Mouse (Mus musculus) kidney, embryonic 15.5 days (tissue): ENCODE data around the gene Krt27. TPM values are rescaled to one million over a fixed set of nuclear protein-coding genes. Genes with fewer than 3 reads are reported as not detected.

Source experiments
- ATAC-seq: fragments of 200-750 bp; cut with Nextera tagmentation; replicated peaks from 2 replicates; pipeline ENCODE4 v1.8.0; 2017; ENCODE audit warnings: moderate TSS enrichment; ENCODE audit not compliant: low FRiP score
- H3K27ac ChIP-seq: fragments of 300-500 bp; sonication (generic); 2 replicates; pipeline ENCODE4 v1.5.1; 2015; ENCODE audit warnings: mild to moderate bottlenecking, inconsistent platforms
- H3K27me3 ChIP-seq: fragments of 300-500 bp; sonication (generic); 2 replicates; pipeline ENCODE4 v1.6.1; 2015; ENCODE audit warnings: inconsistent platforms
- H3K36me3 ChIP-seq: fragments of 300-500 bp; sonication (generic); 2 replicates; pipeline ENCODE4 v1.6.1; 2015; ENCODE audit warnings: inconsistent platforms
- H3K4me1 ChIP-seq: fragments of 300-500 bp; sonication (generic); 2 replicates; pipeline ENCODE4 v1.6.1; 2015; ENCODE audit warnings: inconsistent platforms
- H3K4me2 ChIP-seq: fragments of 300-500 bp; sonication (generic); 2 replicates; pipeline ENCODE4 v1.6.1; 2015; ENCODE audit warnings: moderate library complexity, mild to moderate bottlenecking, inconsistent platforms
- H3K4me3 ChIP-seq: fragments of 300-500 bp; sonication (generic); replicated peaks from 2 replicates; pipeline ENCODE4 v1.5.1; 2015; ENCODE audit warnings: mild to moderate bottlenecking, inconsistent platforms
- H3K9ac ChIP-seq: fragments of 300-500 bp; sonication (generic); 2 replicates; pipeline ENCODE4 v1.6.1; 2015; ENCODE audit warnings: mild to moderate bottlenecking, inconsistent platforms
- H3K9me3 ChIP-seq: fragments of 300-500 bp; sonication (generic); replicated peaks from 2 replicates; pipeline ENCODE4 v1.6.1; 2016; ENCODE audit warnings: inconsistent platforms
- WGBS: fragments of 180-500 bp; shearing (Covaris S2); methylation state at CpG from one replicate; pipeline ENCODE4 v1.1.7; 2015; ENCODE audit warnings: mixed read lengths; 5-methylcytosine and 5-hydroxymethylcytosine counted together
- polyA plus RNA-seq: library from polyadenylated mRNA; unstranded; fragments of >200 nt; fragmentation: Nextera tagmentation; extraction: Ambion mirVana; gene quantifications from 2 replicates; pipeline ENCODE4 v1.2.1, GENCODE M21; 2015

Gene Krt27
- polyA plus RNA-seq, 1 experiment from 2014 or later, result not detected

GRCm38 (mm10) chr11:99379568-99379967 lies 28.7 kb upstream of the Krt27 start:
- peaks cover 3% of the 10 kb centered on the region; the same call in 1 of the 2 replicates for H3K27me3 ChIP-seq
- H3K9ac ChIP-seq, result no peak overlapping the region
- no peak overlapping the region for H3K4me3 ChIP-seq
- H3K36me3 ChIP-seq, result no peaks in the 10 kb centered on the region
- no peak for ATAC-seq
- H3K9me3 ChIP-seq, result no peaks in the 10 kb centered on the region
- WGBS, result 22% methylated on average over 5 of the region's 5 CpGs
- no peak overlapping the region for H3K4me2 ChIP-seq
- no peak overlapping the region for H3K27ac ChIP-seq
- no peaks in the 10 kb centered on the region for H3K4me1 ChIP-seq

GRCm38 (mm10) chr11:99374803-99375202 lies 23.9 kb upstream of the Krt27 start, which contains the start of gene Krt28:
Krt28 (minus strand) TSS chr11:99374903.
- no peak within 1 kb of the TSS for H3K4me3 ChIP-seq
- no peak for ATAC-seq
- WGBS, result 85% methylated on average over 13 of the region's 13 CpGs
- no peaks in the 10 kb centered on the region for H3K4me1 ChIP-seq
- H3K36me3 ChIP-seq, result no peaks in the 10 kb centered on the region
- H3K27ac ChIP-seq, result no peak within 1 kb of the TSS
- no peaks in the 10 kb centered on the region for H3K27me3 ChIP-seq
- H3K9me3 ChIP-seq, result no peaks in the 10 kb centered on the region
- no peak within 1 kb of the TSS for H3K4me2 ChIP-seq
- H3K9ac ChIP-seq, result no peak within 1 kb of the TSS

DNA sequence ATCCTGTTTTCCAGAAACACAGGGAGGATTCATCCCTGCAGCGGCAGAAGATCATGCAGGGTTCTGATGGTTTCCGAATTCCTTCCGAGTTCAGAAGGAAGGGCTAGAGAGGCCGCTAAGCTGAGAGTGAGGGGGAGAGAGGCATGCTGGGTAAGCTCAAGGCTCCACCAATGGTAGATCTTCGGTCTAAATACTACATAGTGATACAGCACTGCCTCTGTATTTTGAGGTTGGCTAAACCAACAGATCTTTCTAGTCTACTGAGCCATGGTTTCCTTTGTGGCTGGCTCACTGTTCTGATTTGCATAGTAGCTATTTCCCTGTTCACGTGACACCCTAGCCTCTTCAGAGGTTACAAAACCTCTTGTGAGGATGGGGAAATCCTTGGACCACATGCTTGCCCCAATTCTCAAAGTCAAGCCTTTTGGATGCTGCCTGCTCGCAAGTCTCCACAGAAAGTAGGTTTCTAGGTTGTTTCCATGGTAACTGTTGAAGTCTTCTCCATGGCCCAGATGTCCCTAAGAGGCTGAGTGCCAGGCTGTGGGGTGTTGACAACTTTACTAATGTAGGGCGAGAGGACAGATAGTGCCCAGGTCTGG lies 19.0 kb upstream of the Krt27 start:
- no peak overlapping the region for H3K9ac ChIP-seq
- no peak overlapping the region for H3K4me3 ChIP-seq
- WGBS, result 88% methylated on average over 8 of the region's 8 CpGs
- H3K4me2 ChIP-seq, result no peak overlapping the region
- no peak overlapping the region for H3K27ac ChIP-seq
- no peaks in the 10 kb centered on the region for H3K36me3 ChIP-seq
- no peak for ATAC-seq
- peaks cover 7% of the 10 kb centered on the region for H3K27me3 ChIP-seq
- no peaks in the 10 kb centered on the region for H3K9me3 ChIP-seq
- no peaks in the 10 kb centered on the region for H3K4me1 ChIP-seq

DNA sequence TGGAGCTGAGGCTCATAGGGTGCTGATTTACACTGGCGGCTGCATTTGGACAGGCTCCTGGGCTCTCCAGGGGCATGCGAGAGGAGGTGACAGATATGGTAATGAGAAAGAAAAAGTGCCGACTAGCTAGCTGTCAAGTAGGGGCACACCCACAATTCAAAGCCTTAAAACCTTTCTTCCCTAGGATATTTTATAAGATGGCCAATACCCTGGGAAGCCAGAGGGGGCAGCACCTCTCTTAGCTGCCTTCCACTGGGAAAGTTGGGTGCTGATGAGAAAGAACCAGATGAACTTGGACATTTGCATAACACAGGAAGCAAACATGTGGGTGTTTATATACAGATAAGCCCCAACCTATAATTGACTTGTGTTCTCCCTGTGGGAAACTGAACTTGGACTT lies 18.3 kb upstream of the Krt27 start:
- 12% methylated on average over 3 of the region's 3 CpGs for WGBS
- H3K9me3 ChIP-seq, result no peaks in the 10 kb centered on the region
- H3K27ac ChIP-seq, result no peak overlapping the region
- no peaks in the 10 kb centered on the region for H3K4me1 ChIP-seq
- H3K36me3 ChIP-seq, result no peaks in the 10 kb centered on the region
- no peak for ATAC-seq
- H3K27me3 ChIP-seq, result peaks cover 8% of the 10 kb centered on the region
- H3K9ac ChIP-seq, result no peak overlapping the region
- no peak overlapping the region for H3K4me3 ChIP-seq
- no peak overlapping the region for H3K4me2 ChIP-seq

- Histone ChIP-seq H3K27me3 (peaks cover 8% of the 10 kb centered on the region), H3K27ac (no peak overlapping the region), H3K9ac (no peak overlapping the region), H3K4me2 (no peak overlapping the region), H3K36me3 (no peaks in the 10 kb centered on the region), H3K4me1 (no peaks in the 10 kb centered on the region), H3K4me3 (no peak overlapping the region), H3K9me3 (no peaks in the 10 kb centered on the region)
- no peak for ATAC-seq
- WGBS, result 51% methylated on average over 10 of the region's 10 CpGs
These were observed 15.9 kb upstream of the Krt27 start for GRCm38 (mm10) chr11:99366791-99367190.

GRCm38 (mm10) chr11:99364412-99364811 lies 13.5 kb upstream of the Krt27 start:
- H3K36me3 ChIP-seq, result no peaks in the 10 kb centered on the region
- peaks cover 8% of the 10 kb centered on the region for H3K27me3 ChIP-seq
- no peak overlapping the region for H3K4me2 ChIP-seq
- H3K9me3 ChIP-seq, result no peaks in the 10 kb centered on the region
- no peak for ATAC-seq
- WGBS, result 25% methylated on average over 9 of the region's 9 CpGs
- no peak overlapping the region for H3K27ac ChIP-seq
- no peaks in the 10 kb centered on the region for H3K4me1 ChIP-seq
- H3K9ac ChIP-seq, result no peak overlapping the region
- H3K4me3 ChIP-seq, result no peak overlapping the region

DNA sequence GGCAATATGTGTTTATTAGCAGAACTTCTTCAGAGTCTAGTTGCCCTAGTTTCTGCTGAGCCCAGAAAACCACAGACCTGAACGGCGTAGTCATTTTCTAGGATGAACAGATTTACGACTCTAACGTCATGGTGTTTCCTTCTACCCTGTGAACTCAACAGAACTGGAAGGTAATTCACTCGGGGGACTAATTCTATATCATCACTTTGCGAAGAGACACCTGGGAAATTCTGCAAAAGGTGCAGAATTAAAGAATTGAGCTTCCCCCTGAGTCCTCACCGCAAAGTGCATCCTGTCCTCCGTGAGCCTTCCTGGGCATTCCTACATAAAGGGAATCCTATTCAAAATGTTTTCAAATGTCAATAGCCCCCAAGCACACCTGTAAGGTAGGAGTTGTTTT lies 10.5 kb upstream of the Krt27 start:
- ATAC-seq, result no peak
- no peak overlapping the region for H3K9ac ChIP-seq
- WGBS, result 70% methylated on average over 8 of the region's 8 CpGs

GRCm38 (mm10) chr11:99339299-99339847 lies 11.5 kb downstream of the Krt27 start:
- H3K4me2 ChIP-seq, result no peak overlapping the region
- no peak overlapping the region for H3K4me3 ChIP-seq
- no peak overlapping the region for H3K27ac ChIP-seq
- H3K36me3 ChIP-seq, result no peaks in the 10 kb centered on the region
- H3K4me1 ChIP-seq, result no peaks in the 10 kb centered on the region
- 74% methylated on average over 11 of the region's 11 CpGs for WGBS
- H3K9me3 ChIP-seq, result no peaks in the 10 kb centered on the region
- H3K9ac ChIP-seq, result no peak overlapping the region
- ATAC-seq, result no peak
- H3K27me3 ChIP-seq, result no peaks in the 10 kb centered on the region

More for the DNA sequence above, 10.5 kb upstream of the Krt27 start:
- Histone ChIP-seq H3K27me3 (0 out of 2 replicates have a peak, but pooled peaks cover 2% of the 10 kb centered on the region), H3K36me3 (no peaks in the 10 kb centered on the region), H3K4me1 (no peaks in the 10 kb centered on the region), H3K9me3 (no peaks in the 10 kb centered on the region), H3K4me3 (no peak overlapping the region), H3K27ac (no peak overlapping the region), H3K4me2 (no peak overlapping the region)

DNA sequence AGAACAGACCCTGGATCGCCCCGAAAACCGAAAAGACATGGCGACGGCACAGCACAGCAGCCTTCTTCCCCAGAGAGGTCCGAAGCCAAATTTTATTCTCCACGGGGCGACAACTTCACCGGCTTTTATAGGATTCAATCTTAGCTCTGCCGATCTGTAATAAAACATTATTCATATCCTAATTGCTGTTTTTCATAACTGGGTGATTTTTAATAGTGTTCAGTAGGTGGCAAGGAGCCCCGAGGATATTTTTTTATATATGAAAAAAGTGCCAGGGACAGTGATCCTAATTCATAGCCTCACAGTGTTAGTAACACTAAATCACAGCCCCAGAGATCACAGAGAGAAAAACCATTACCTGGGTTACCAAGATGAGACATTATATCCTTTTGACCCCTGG lies 13.0 kb downstream of the Krt27 start, which contains the start of gene Krt26:
Gene Krt26 (minus strand): TSS at position 101 of the 400 bp plus-strand sequence.
- Histone ChIP-seq H3K4me2 (no peak within 1 kb of the TSS), H3K27me3 (no peaks in the 10 kb centered on the region), H3K9me3 (no peaks in the 10 kb centered on the region), H3K27ac (no peak within 1 kb of the TSS), H3K36me3 (no peaks in the 10 kb centered on the region), H3K4me1 (0 out of 2 replicates have a peak, but pooled peaks cover 4% of the 10 kb centered on the region), H3K4me3 (no peak within 1 kb of the TSS), H3K9ac (no peak within 1 kb of the TSS)
- no peak for ATAC-seq
- 93% methylated on average over 11 of the region's 11 CpGs for WGBS

- H3K9ac ChIP-seq, result no peak overlapping the region
- no peaks in the 10 kb centered on the region for H3K36me3 ChIP-seq
- ATAC-seq, result no peak
- WGBS, result 43% methylated on average over 13 of the region's 13 CpGs
- H3K9me3 ChIP-seq, result no peaks in the 10 kb centered on the region
- no peaks in the 10 kb centered on the region for H3K27me3 ChIP-seq
- H3K4me3 ChIP-seq, result no peak overlapping the region
- H3K4me1 ChIP-seq, result 0 out of 2 replicates have a peak, but pooled peaks cover 4% of the 10 kb centered on the region
- H3K27ac ChIP-seq, result no peak overlapping the region
- H3K4me2 ChIP-seq, result no peak overlapping the region
These were observed 17.5 kb downstream of the Krt27 start for GRCm38 (mm10) chr11:99333426-99333825.

DNA sequence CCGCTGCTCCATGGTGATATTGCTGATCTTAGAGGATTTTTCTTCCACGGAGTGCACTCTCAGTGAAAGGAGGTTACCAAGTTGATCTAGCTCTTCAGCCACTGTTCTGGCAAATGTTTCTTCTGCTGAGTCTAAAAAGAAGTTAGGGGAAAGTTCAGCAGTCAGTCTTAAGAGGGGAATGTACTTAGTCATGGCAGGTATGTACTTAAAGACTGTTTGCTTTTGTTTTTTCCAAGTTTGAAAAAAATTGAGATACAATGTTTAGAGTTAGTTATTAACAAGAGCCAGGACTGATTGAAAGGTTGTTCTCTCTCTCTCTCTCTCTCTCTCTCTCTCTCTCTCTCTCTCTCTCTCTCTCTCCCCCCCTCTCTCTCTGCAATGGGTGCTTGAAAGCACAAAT lies 21.2 kb downstream of the Krt27 start:
- Histone ChIP-seq H3K36me3 (no peaks in the 10 kb centered on the region), H3K4me2 (no peak overlapping the region), H3K27me3 (no peaks in the 10 kb centered on the region), H3K9ac (no peak overlapping the region), H3K9me3 (no peaks in the 10 kb centered on the region), H3K27ac (no peak overlapping the region), H3K4me3 (no peak overlapping the region), H3K4me1 (0 out of 2 replicates have a peak, but pooled peaks cover 8% of the 10 kb centered on the region)
- ATAC-seq, result no peak
- 68% methylated on average over 2 of the region's 2 CpGs for WGBS

- WGBS, result 90% methylated on average over 11 of the region's 11 CpGs
- Histone ChIP-seq H3K4me2 (no peak within 1 kb of the TSS), H3K4me1 (0 out of 2 replicates have a peak, but pooled peaks cover 4% of the 10 kb centered on the region), H3K9me3 (no peaks in the 10 kb centered on the region), H3K27me3 (no peaks in the 10 kb centered on the region; the same call in 1 of the 2 replicates), H3K27ac (no peak within 1 kb of the TSS), H3K4me3 (no peak within 1 kb of the TSS), H3K9ac (no peak within 1 kb of the TSS), H3K36me3 (no peaks in the 10 kb centered on the region)
- no peak for ATAC-seq
These were observed 28.1 kb downstream of the Krt27 start, which contains the start of gene Krt25 for GRCm38 (mm10) chr11:99322851-99323250. Krt25 (minus strand) TSS chr11:99322951.
